Mouse (Mus musculus): ENCODE data around the gene Abcc10.

DNA sequence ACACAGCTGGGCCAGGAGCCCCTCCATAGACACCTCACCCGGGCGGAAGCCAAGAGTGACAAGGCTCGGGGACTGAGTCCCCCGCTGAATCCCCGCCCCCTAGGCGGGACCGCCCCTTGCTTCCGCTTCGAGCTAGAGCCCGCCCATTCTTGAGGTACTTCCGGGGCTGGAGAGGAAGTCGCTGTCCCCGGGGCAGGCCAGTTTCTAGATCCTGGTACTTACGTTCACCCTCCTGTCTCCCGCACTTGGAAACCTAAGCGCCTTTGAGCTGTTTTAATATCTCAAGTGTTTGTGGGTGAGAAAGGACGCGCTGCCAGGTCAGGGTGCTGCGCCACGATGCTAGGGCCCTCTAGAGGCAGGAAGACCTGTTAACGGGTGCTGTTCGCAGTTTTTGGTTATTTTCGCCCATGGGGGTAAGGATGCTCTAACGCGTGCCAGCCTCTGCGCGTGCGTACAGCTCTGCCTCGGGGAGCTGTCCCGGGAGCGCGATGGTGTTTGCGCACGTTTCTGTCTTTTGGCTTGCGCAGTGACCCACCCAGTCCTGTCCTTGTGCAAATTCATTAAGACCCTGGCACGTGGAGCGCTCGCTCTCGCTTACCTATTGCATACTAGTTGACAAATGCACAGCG lies at the start of gene Abcc10:
- peak; percentile 54 for TF ChIP-seq CTCF (IDR thresholded peaks at IDR 0.05; ENCODE audit: low read depth)
- no peak for TF ChIP-seq EP300 (IDR thresholded peaks at IDR 0.05; ENCODE audit: low read depth)

Measured in liver, embryonic 14.5 days (tissue).